Mouse (Mus musculus) testis, adult 2 months (tissue): ENCODE data around the gene 2010300C02Rik. TPM values are rescaled to one million over a fixed set of nuclear protein-coding genes. Genes with fewer than 3 reads are reported as not detected.
A peak's percentile ranks its signal among the peaks of the same experiment; 100 is the strongest.

Experiments used
- H3K27ac ChIP-seq: fragments of 200-500 bp; 2 replicates; pipeline ENCODE4 v1.5.1; 2012; ENCODE audit warnings: low read depth, low read length; ENCODE audit not compliant: control insufficient read depth, insufficient read depth
- H3K27me3 ChIP-seq: fragments of 200-500 bp; 2 replicates; pipeline ENCODE4 v1.6.1; 2012; ENCODE audit warnings: mild to moderate bottlenecking, low read length, moderate library complexity; ENCODE audit not compliant: control insufficient read depth, insufficient read depth
- H3K36me3 ChIP-seq: fragments of 200-500 bp; 2 replicates; pipeline ENCODE4 v1.6.1; 2012; ENCODE audit warnings: mild to moderate bottlenecking, low read length; ENCODE audit not compliant: control insufficient read depth, insufficient read depth
- H3K4me1 ChIP-seq: fragments of 200-500 bp; 2 replicates; pipeline ENCODE4 v1.6.1; 2012; ENCODE audit warnings: low read length; ENCODE audit not compliant: control insufficient read depth, insufficient read depth
- H3K4me3 ChIP-seq: fragments of 200-500 bp; 2 replicates; pipeline ENCODE4 v1.5.1; 2012; ENCODE audit warnings: low read depth, mild to moderate bottlenecking, low read length, moderate library complexity, mixed read lengths; ENCODE audit not compliant: control insufficient read depth
- CTCF ChIP-seq: fragments of 200-500 bp; IDR thresholded peaks from 2 replicates; pipeline ENCODE4 v1.5.1; 2012; ENCODE audit warnings: low read depth, mild to moderate bottlenecking, inconsistent platforms, low read length, moderate library complexity; ENCODE audit not compliant: control insufficient read depth, insufficient read depth, insufficient replicate concordance
- POLR2A ChIP-seq: fragments of 200-500 bp; IDR thresholded peaks from 2 replicates; pipeline ENCODE4 v1.6.1; 2012; ENCODE audit warnings: low read depth, mild to moderate bottlenecking, inconsistent platforms, low read length, moderate library complexity; ENCODE audit not compliant: control insufficient read depth
- polyA plus RNA-seq: library from polyadenylated mRNA; depleted of rRNA; stranded (reverse); fragments of >200 nt; gene quantifications from 2 replicates; pipeline ENCODE4 v1.2.3, GENCODE M21; 2012

Gene 2010300C02Rik
- polyA plus RNA-seq, 1 experiment, result 2.2 TPM

DNA sequence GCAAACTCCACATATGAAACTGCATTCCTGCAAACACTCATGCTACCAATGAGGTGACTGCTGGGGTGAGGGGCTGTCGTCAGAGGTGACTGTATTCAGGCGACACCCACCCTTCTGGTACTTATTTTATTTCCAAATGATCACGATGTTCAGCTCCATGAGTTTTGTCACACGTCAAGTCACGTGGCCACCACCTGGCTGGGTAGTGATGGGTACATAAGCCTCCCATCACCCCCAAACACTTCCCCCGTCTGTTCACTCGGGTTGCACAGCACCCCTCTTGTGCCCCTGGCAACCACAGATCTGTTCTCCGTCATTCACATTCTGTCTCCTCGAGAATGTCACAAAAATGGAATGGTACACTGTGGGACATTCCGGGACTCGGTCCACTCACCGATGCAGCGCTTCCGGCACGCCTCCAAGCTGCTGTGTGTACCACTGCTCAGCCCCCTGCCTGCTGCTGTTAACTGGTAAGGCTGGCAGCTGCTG is 32.9 kb downstream of the 2010300C02Rik start:
- no peaks in the 10 kb centered on the region for H3K36me3 ChIP-seq
- peaks cover 5% of the 10 kb centered on the region for H3K4me1 ChIP-seq
- H3K27me3 ChIP-seq, result no peaks in the 10 kb centered on the region
- no peak for TF ChIP-seq CTCF
- TF ChIP-seq POLR2A, result peak; percentile 37; the same call in 1 of the 2 replicates
- peak overlapping the region; percentile 82 for H3K4me3 ChIP-seq
- no peak overlapping the region for H3K27ac ChIP-seq

DNA sequence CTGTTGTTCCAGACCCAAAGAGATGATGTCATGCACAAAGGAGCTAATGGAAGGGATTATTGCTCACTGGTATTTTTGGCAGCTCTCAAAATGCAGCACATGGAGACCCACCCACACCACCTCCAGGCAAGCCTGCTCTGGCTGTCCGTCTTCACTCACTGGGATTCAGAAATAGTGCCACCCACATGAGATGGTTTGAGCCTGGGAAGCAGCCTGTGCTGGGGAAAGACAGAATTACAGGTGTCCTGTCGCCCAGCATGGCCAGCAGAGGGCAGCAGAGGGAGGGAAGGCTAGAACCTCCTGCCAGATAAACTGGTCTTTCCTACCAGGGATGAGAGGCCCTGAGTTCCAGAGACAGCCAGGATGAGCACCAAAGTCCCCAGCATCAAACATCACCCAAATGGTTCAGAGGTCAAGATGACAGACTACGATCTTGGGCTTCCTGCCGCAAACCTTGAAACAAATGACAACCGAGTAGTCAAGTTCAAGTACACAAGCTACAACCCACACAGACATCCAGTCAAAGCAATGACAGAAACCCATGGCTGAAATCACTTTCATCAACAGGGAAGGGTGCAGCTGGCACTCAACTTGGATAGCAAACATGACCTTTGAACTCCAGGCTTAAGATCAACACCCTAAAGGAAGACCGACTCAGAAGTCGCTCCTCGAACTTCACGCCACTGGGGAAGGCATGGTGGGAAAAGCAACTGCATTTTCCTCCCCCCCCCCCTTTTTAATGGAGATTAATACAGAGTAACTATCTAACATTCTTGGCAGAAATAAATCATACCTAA is 41.4 kb downstream of the 2010300C02Rik start:
- Histone ChIP-seq H3K4me1 (no peaks in the 10 kb centered on the region), H3K36me3 (no peaks in the 10 kb centered on the region), H3K27ac (no peak overlapping the region), H3K4me3 (no peak overlapping the region), H3K27me3 (no peaks in the 10 kb centered on the region)
- TF ChIP-seq CTCF (peak; percentile 91), POLR2A (no peak)

DNA sequence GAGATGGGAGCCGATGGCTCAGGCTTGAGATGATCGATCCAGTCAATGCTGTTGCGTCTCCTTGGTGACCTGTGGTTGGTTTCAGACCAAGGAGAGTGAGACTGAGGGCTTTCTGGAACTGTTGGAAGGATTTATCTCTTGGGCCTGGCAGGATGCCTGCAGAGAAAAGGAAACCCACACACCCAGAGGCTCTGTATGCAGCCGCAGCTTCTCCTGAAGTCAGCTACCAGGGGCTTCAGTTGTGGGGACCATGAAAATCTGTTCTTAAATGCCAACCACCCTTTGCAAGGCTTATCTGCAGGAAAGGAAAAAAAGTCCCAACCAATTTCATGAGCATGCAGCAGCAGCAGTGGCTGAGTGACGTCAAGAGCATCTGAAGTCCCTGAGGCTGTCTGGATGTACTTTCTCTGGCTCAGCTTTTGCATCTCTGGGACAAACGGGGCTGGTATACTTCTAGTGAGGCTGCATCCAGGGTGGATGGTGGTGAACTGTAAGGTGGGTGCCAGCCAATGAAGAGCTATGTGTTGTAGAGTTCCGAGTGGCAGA is 42.8 kb downstream of the 2010300C02Rik start:
- Histone ChIP-seq H3K27me3 (no peaks in the 10 kb centered on the region), H3K4me3 (no peak overlapping the region), H3K36me3 (no peaks in the 10 kb centered on the region), H3K4me1 (no peaks in the 10 kb centered on the region), H3K27ac (no peak overlapping the region)
- no peak for TF ChIP-seq CTCF
- no peak for TF ChIP-seq POLR2A

DNA sequence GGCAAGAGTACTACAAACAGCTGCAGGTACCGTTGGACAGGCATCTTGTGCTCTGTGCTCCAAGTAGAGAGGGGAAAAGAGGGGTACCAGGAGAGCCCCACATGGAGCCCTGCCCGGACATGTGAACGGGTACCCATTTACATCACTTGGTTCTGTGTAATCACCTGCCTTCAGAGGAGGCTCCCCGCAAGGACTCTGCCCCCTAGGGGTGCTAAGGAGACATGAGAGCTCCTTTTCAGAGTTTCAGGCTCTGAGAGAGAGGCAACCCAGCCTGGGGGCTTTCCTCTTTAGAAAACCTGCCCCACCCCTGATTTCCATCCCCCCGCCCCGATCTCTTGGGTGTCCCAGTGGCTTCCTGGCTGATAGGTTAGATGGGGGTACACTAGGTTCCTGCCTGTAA is 44.4 kb downstream of the 2010300C02Rik start:
- TF ChIP-seq POLR2A, result no peak
- TF ChIP-seq CTCF, result no peak
- Histone ChIP-seq H3K36me3 (no peaks in the 10 kb centered on the region), H3K27ac (no peak overlapping the region), H3K27me3 (no peaks in the 10 kb centered on the region), H3K4me3 (no peak overlapping the region), H3K4me1 (no peaks in the 10 kb centered on the region)

DNA sequence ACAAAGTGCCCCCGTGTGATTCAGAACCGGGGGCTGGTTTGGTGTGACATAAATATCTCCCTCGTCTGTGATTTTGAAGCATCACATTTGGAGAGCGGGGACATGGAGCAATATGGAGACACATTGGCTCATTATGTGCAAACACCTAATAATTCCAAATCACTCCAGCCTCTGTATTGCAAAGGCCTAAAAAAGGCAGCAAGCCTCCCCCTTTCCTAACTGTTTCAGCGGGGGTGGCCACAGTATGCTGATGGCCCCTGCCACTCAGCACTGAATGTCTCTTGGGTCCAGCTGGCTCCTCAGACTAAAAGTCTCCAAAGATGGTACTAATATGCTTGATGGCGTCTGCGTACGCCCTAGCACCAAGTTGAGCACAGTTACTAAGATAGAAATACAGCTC is 45.6 kb downstream of the 2010300C02Rik start:
- Histone ChIP-seq H3K36me3 (no peaks in the 10 kb centered on the region), H3K27me3 (no peaks in the 10 kb centered on the region), H3K27ac (no peak overlapping the region), H3K4me3 (no peak overlapping the region), H3K4me1 (no peaks in the 10 kb centered on the region)
- TF ChIP-seq POLR2A (no peak), CTCF (no peak)

DNA sequence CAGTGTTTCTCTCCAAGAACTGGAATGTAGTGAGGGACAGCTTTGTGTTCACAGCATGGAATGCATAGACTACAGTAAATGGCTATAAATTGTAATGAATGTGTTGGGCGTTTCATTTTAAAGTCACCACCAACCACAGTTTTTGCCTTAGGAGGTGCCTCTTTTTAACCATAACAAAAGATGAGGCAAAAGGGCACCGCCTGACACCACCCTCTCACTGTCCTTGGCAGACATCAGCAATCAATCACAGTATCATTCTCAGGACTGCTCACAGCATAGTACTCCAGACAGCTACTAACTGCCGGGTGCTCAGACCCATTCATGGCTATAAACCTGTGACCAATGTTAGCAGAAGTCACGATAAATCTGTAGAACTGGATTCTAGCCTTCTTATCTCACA is 48.6 kb downstream of the 2010300C02Rik start:
- no peaks in the 10 kb centered on the region for H3K27me3 ChIP-seq
- H3K4me3 ChIP-seq, result peak overlapping the region; percentile 53; the same call in 1 of the 2 replicates
- peaks cover 2% of the 10 kb centered on the region for H3K4me1 ChIP-seq
- H3K36me3 ChIP-seq, result no peaks in the 10 kb centered on the region
- TF ChIP-seq POLR2A, result no peak
- no peak for TF ChIP-seq CTCF
- H3K27ac ChIP-seq, result no peak overlapping the region

DNA sequence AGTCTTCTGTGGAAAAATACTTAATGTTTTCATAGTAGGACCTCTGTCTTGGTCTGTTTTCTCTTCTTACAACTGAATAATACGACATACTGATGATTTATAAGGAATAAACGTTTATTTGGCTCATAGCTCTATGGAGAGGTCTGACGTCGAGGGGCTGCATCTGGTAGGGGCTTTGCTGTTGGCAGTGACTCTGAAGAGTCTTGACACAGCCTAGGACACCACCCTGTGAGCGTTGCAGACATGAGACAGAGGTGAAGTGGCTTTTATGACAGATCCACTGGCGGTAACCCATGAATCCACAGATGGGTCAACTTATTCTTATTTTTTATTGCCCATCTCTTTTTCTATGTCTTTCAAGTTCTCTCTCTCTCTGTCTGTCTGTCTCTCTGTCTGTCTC is 52.5 kb downstream of the 2010300C02Rik start:
- H3K4me1 ChIP-seq, result peaks cover 2% of the 10 kb centered on the region

More for the DNA sequence above, 52.5 kb downstream of the 2010300C02Rik start:
- TF ChIP-seq POLR2A, result no peak
- no peak for TF ChIP-seq CTCF
- Histone ChIP-seq H3K36me3 (no peaks in the 10 kb centered on the region), H3K4me3 (no peak overlapping the region), H3K27ac (no peak overlapping the region), H3K27me3 (no peaks in the 10 kb centered on the region)
